Mouse (Mus musculus) A20 (cell line): ENCODE results near the gene Ung.

ENCODE experiments used
- DNase-seq: peaks from one replicate; pipeline ENCODE4 v3.0.0-alpha.2; 2011; ENCODE audit warnings: low read depth, low spot score

The Ung gene

GRCm38 (mm10) chr5:114130211-114130605 is at the start of gene Ung:
Gene Ung, plus strand, starts transcription at chr5:114130386.
- peak; percentile 86 for DNase-seq

GRCm38 (mm10) chr5:114085501-114085900 is 44.7 kb upstream of the Ung start:
- DNase-seq: no peak

- peak; percentile 30 for DNase-seq
Measured at GRCm38 (mm10) chr5:114087875-114088480, 42.2 kb upstream of the Ung start.

GRCm38 (mm10) chr5:114090421-114091013 is 39.7 kb upstream of the Ung start:
- DNase-seq: no peak

GRCm38 (mm10) chr5:114091057-114091807 is 39.0 kb upstream of the Ung start, which contains the start of gene Svop:
Gene Svop, minus strand, starts transcription at chr5:114091570.
- DNase-seq: no peak

GRCm38 (mm10) chr5:114099709-114100389 is 30.3 kb upstream of the Ung start:
- peak; percentile 94 for DNase-seq

GRCm38 (mm10) chr5:114100390-114101099 is 29.6 kb upstream of the Ung start:
- no peak for DNase-seq

GRCm38 (mm10) chr5:114101873-114102272 is 28.3 kb upstream of the Ung start:
- DNase-seq: no peak

- no peak for DNase-seq
Measured at GRCm38 (mm10) chr5:114102807-114103206, 27.4 kb upstream of the Ung start.

GRCm38 (mm10) chr5:114106391-114106935 is 23.7 kb upstream of the Ung start:
- DNase-seq: no peak

GRCm38 (mm10) chr5:114113334-114113733 is 16.9 kb upstream of the Ung start:
- DNase-seq: peak; percentile 24

GRCm38 (mm10) chr5:114115030-114115429 is 15.2 kb upstream of the Ung start:
- DNase-seq: peak; percentile 53

GRCm38 (mm10) chr5:114116586-114116985 is 13.6 kb upstream of the Ung start:
- DNase-seq: no peak

GRCm38 (mm10) chr5:114119806-114120205 is 10.4 kb upstream of the Ung start:
- no peak for DNase-seq

- no peak for DNase-seq
Measured at GRCm38 (mm10) chr5:114126008-114126407, 4.2 kb upstream of the Ung start.

- DNase-seq: peak; percentile 17
Measured at GRCm38 (mm10) chr5:114126499-114127244, 3.5 kb upstream of the Ung start.

GRCm38 (mm10) chr5:114127374-114128349 is 2.5 kb upstream of the Ung start, which contains the start of gene Alkbh2:
Gene Alkbh2, minus strand, starts transcription at chr5:114128218.
- peak; percentile 92 for DNase-seq

GRCm38 (mm10) chr5:114129550-114130210 is 506 bp upstream of the Ung start:
- no peak for DNase-seq
